Mouse (Mus musculus): ENCODE results near the gene Vill. TPM values are rescaled to one million over a fixed set of nuclear protein-coding genes. Genes with fewer than 3 reads are reported as not detected.

Vill gene
- polyA plus RNA-seq, 1 experiment, result 37.0 TPM

- Histone ChIP-seq H3K27ac (ENCODE audit: insufficient read depth, low read length) (peak overlapping the region; percentile 23; the same call in 1 of the 2 replicates), H3K36me3 (ENCODE audit: control insufficient read depth, insufficient read depth, low read length, poor library complexity, severe bottlenecking) (no peaks in the 10 kb centered on the region), H3K27me3 (ENCODE audit: control insufficient read depth, insufficient read depth, low read length, poor library complexity, severe bottlenecking) (no peaks in the 10 kb centered on the region), H3K4me3 (ENCODE audit: low read depth, low read length) (no peak overlapping the region), H3K9ac (ENCODE audit: low read depth, poor library complexity, severe bottlenecking) (no peak overlapping the region), H3K4me1 (ENCODE audit: control insufficient read depth, insufficient read depth, low read length) (no peaks in the 10 kb centered on the region), H3K9me3 (replicated peaks; ENCODE audit: control insufficient read depth, insufficient read depth, low read length, poor library complexity, severe bottlenecking) (no peaks in the 10 kb centered on the region)
- TF ChIP-seq EP300 (IDR thresholded peaks at IDR 0.05; ENCODE audit: insufficient read depth, low read depth, low read length) (no peak), CTCF (IDR thresholded peaks at IDR 0.05; ENCODE audit: low read depth, low read length) (no peak), POLR2A (IDR thresholded peaks at IDR 0.05; ENCODE audit: insufficient read depth, low read length) (no peak)
These were observed 58.1 kb downstream of the Vill start for GRCm38 (mm10) chr9:119110640-119111039.

GRCm38 (mm10) chr9:119114911-119115310, 62.3 kb downstream of the Vill start:
- Histone ChIP-seq H3K27ac (ENCODE audit: insufficient read depth, low read length) (no peak overlapping the region), H3K9me3 (replicated peaks; ENCODE audit: control insufficient read depth, insufficient read depth, low read length, poor library complexity, severe bottlenecking) (no peaks in the 10 kb centered on the region), H3K36me3 (ENCODE audit: control insufficient read depth, insufficient read depth, low read length, poor library complexity, severe bottlenecking) (no peaks in the 10 kb centered on the region), H3K4me1 (ENCODE audit: control insufficient read depth, insufficient read depth, low read length) (no peaks in the 10 kb centered on the region), H3K27me3 (ENCODE audit: control insufficient read depth, insufficient read depth, low read length, poor library complexity, severe bottlenecking) (no peaks in the 10 kb centered on the region), H3K4me3 (ENCODE audit: low read depth, low read length) (no peak overlapping the region), H3K9ac (ENCODE audit: low read depth, poor library complexity, severe bottlenecking) (no peak overlapping the region)
- TF ChIP-seq EP300 (IDR thresholded peaks at IDR 0.05; ENCODE audit: insufficient read depth, low read depth, low read length) (no peak), POLR2A (IDR thresholded peaks at IDR 0.05; ENCODE audit: insufficient read depth, low read length) (no peak), CTCF (IDR thresholded peaks at IDR 0.05; ENCODE audit: low read depth, low read length) (no peak)

- Histone ChIP-seq H3K27ac (ENCODE audit: insufficient read depth, low read length) (no peak overlapping the region), H3K4me3 (ENCODE audit: low read depth, low read length) (no peak overlapping the region), H3K4me1 (ENCODE audit: control insufficient read depth, insufficient read depth, low read length) (no peaks in the 10 kb centered on the region), H3K9ac (ENCODE audit: low read depth, poor library complexity, severe bottlenecking) (no peak overlapping the region), H3K9me3 (replicated peaks; ENCODE audit: control insufficient read depth, insufficient read depth, low read length, poor library complexity, severe bottlenecking) (no peaks in the 10 kb centered on the region), H3K27me3 (ENCODE audit: control insufficient read depth, insufficient read depth, low read length, poor library complexity, severe bottlenecking) (no peaks in the 10 kb centered on the region), H3K36me3 (ENCODE audit: control insufficient read depth, insufficient read depth, low read length, poor library complexity, severe bottlenecking) (no peaks in the 10 kb centered on the region)
- TF ChIP-seq EP300 (IDR thresholded peaks at IDR 0.05; ENCODE audit: insufficient read depth, low read depth, low read length) (no peak), POLR2A (IDR thresholded peaks at IDR 0.05; ENCODE audit: insufficient read depth, low read length) (no peak), CTCF (IDR thresholded peaks at IDR 0.05; ENCODE audit: low read depth, low read length) (no peak)
These were observed 67.0 kb downstream of the Vill start for GRCm38 (mm10) chr9:119119409-119120167.

DNA sequence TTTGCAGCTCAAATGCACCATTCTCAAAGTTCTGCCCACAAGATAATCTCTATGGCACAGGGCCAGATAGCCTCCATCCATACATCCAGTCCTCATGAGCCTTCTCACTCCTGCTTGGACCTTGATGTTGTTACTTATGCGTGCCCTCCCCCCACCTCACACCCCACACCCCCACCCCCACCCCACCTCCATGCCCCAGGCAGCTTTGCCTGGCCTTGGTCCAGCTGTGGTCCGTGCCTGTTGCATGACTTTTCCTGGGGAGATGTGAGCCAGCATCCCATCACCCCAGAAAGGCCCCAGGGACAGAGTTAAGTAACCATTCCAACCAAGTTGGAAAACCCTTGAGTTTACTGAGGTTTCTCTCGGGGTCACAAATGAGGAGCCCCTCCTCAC, 67.6 kb downstream of the Vill start:
- Histone ChIP-seq H3K27me3 (ENCODE audit: control insufficient read depth, insufficient read depth, low read length, poor library complexity, severe bottlenecking) (no peaks in the 10 kb centered on the region), H3K27ac (ENCODE audit: insufficient read depth, low read length) (no peak overlapping the region), H3K4me3 (ENCODE audit: low read depth, low read length) (no peak overlapping the region), H3K36me3 (ENCODE audit: control insufficient read depth, insufficient read depth, low read length, poor library complexity, severe bottlenecking) (no peaks in the 10 kb centered on the region), H3K4me1 (ENCODE audit: control insufficient read depth, insufficient read depth, low read length) (no peaks in the 10 kb centered on the region), H3K9me3 (replicated peaks; ENCODE audit: control insufficient read depth, insufficient read depth, low read length, poor library complexity, severe bottlenecking) (no peaks in the 10 kb centered on the region), H3K9ac (ENCODE audit: low read depth, poor library complexity, severe bottlenecking) (no peak overlapping the region)
- TF ChIP-seq POLR2A (IDR thresholded peaks at IDR 0.05; ENCODE audit: insufficient read depth, low read length), result no peak
- TF ChIP-seq CTCF (IDR thresholded peaks at IDR 0.05; ENCODE audit: low read depth, low read length), result no peak
- no peak for TF ChIP-seq EP300 (IDR thresholded peaks at IDR 0.05; ENCODE audit: insufficient read depth, low read depth, low read length)

Other genes with a start within 250 kb of the Vill start
- 20.2 and 20.5 TPM in 2 replicates for gene Ctdspl, start 126.3 kb upstream of the Vill start, polyA plus RNA-seq (2011; ENCODE audit: insufficient read depth, insufficient read length, low read depth, missing spikeins)
- gene Plcd1, start 40.7 kb downstream of the Vill start, polyA plus RNA-seq (2011; ENCODE audit: insufficient read depth, insufficient read length, low read depth, missing spikeins), result 22.0 and 23.2 TPM in 2 replicates
- gene Dlec1, start 49.7 kb downstream of the Vill start, polyA plus RNA-seq (2011; ENCODE audit: insufficient read depth, insufficient read length, low read depth, missing spikeins), result 2.4 and 2.5 TPM in 2 replicates
- gene Acaa1b, start 104.3 kb downstream of the Vill start, polyA plus RNA-seq (2011; ENCODE audit: insufficient read depth, insufficient read length, low read depth, missing spikeins), result 0.78 and 2.1 TPM in 2 replicates
- gene Gm47289, start 106.4 kb downstream of the Vill start, polyA plus RNA-seq (2011; ENCODE audit: insufficient read depth, insufficient read length, low read depth, missing spikeins), result not detected in 2 replicates
- gene Slc22a13, start 156.3 kb downstream of the Vill start, polyA plus RNA-seq (2011; ENCODE audit: insufficient read depth, insufficient read length, low read depth, missing spikeins), result 0.34 TPM in 1 of 2 replicates, not detected in the other

Data from ES-Bruce4 (cell line).